Mouse (Mus musculus) monocyte, adult 59 days (primary cell): ENCODE measurements around the gene Tyro3. TPM values are rescaled to one million over a fixed set of nuclear protein-coding genes. Genes with fewer than 3 reads are reported as not detected.

Experiments
- total RNA-seq, 2 experiments: library from RNA; stranded (reverse); gene quantifications; one replicate each; pipeline ENCODE4 v1.2.4; 2023

The Tyro3 gene
- total RNA-seq: not detected

DNA sequence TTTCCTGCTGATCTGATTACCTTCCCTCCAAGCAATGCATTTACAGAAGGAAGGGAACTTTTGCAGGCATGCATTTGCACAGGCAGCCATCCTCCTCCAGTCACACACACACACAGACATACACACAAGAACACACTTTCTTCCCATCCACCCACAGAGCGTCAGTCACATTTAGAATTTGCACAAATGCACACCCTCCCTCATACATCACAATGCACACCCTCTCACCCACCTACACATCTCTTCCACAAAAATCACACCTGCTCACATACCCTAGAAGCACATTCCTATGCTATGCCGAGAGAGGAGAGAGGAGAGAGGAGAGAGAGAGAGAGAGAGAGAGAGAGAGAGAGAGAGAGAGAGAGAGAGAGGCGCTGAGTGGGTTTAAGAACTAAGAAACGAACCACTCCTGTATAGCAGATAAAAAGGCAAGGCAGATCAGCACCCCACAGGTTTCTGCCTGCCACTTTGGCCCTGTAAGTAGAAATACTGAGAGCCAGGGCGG is at the start of gene Tyro3:
Gene Tyro3, plus strand, starts transcription at position 455 of the 505 bp plus-strand sequence.

DNA sequence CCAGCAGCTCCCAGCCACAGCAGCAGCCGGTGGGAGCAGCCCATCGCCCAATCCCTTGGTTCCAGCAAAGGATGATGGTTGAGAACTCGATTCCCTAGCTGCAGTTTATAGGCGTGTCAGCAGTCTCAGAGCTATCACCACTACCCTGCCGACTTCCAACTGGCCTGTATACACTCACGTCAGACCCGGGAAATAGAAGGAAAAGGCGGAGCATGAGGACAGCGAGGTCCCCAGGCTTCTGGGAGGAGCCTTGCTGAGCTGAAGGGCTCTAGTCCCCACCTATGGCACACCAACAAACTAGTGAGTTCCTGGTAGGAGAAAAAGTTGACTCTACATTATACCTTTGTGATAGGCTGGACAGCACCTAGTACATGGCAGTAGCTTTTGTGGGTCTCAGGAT is 37.3 kb upstream of the Tyro3 start, which contains the start of gene Ltk:
Gene Ltk, minus strand, starts transcription at position 181 of the 400 bp plus-strand sequence.

DNA sequence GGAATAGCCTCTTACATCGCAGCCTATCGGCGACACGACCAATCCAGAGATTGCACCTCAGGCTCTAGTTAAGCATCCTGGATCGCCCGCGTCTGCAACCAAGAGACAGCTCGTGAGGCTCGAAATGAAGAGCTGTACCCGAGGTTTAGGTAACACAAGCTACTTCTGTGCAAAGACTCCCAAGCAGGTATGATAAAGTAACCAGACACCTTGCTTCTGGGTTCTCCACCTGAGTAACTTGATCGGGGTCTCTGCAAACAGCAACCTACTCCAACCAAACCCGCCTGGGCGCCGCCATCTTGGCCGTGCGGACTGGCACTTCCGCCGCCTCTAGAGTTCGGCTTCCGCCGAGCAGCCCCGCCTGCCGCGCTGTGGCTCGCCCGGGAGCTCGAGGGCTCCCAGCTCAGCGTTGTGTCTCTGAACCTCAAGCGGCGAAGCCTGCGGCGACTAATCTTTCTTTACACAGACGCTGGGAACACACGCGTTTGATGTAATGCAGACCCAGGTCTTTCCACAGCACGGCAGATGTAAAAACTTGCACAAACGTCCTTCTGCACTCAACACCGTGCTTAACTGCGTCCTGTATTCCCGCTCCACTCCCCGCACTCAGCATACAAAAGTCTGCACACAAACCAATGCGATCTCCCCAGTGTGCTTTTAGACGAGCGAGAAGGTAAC is 10.2 kb upstream of the Tyro3 start, which contains the start of gene Rpap1:
Gene Rpap1, minus strand, starts transcription at position 332 of the 678 bp plus-strand sequence.

Other genes with a start within 250 kb of the Tyro3 start
- gene Nusap1, start 179.4 kb upstream of the Tyro3 start, total RNA-seq: 1 to 10 TPM in 1 of 2 experiments, under 1 TPM in 1; 0.73 to 1.0 TPM
- gene Oip5, start 179.3 kb upstream of the Tyro3 start, total RNA-seq: not detected
- 1 to 10 TPM; 8.8 to 9.1 TPM for gene Ndufaf1, start 134.9 kb upstream of the Tyro3 start, total RNA-seq
- 10 to 100 TPM; 32.0 to 37.7 TPM for gene Rtf1, start 122.7 kb upstream of the Tyro3 start, total RNA-seq
- under 1 TPM in 1 of 2 experiments, not detected in 1; 0.39 TPM for gene Itpka, start 55.4 kb upstream of the Tyro3 start, total RNA-seq
- gene Ltk, start 37.3 kb upstream of the Tyro3 start, total RNA-seq: not detected
- gene Rpap1, start 10.2 kb upstream of the Tyro3 start, total RNA-seq: 10 to 100 TPM; 12.9 to 15.2 TPM
- gene Mga, start 99.5 kb downstream of the Tyro3 start, total RNA-seq: 10 to 100 TPM; 55.9 to 59.1 TPM
- 10 to 100 TPM; 11.4 to 13.7 TPM for gene Mapkbp1, start 175.0 kb downstream of the Tyro3 start, total RNA-seq
- gene Jmjd7, start 229.8 kb downstream of the Tyro3 start, total RNA-seq: 1 to 10 TPM; 5.2 to 6.1 TPM
- gene Gm28042, start 229.8 kb downstream of the Tyro3 start, total RNA-seq: under 1 TPM; 0.43 to 0.58 TPM
- 1 to 10 TPM in 1 of 2 experiments, under 1 TPM in 1; 0.81 to 1.3 TPM for gene Pla2g4b, start 235.7 kb downstream of the Tyro3 start, total RNA-seq